Mouse (Mus musculus): ENCODE data around the gene Rtkn. TPM values are rescaled to one million over a fixed set of nuclear protein-coding genes. Genes with fewer than 3 reads are reported as not detected.
A peak's percentile ranks its signal among the peaks of the same experiment; 100 is the strongest.

Gene Rtkn
- polyA plus RNA-seq, 1 experiment, result 97.2 TPM

DNA sequence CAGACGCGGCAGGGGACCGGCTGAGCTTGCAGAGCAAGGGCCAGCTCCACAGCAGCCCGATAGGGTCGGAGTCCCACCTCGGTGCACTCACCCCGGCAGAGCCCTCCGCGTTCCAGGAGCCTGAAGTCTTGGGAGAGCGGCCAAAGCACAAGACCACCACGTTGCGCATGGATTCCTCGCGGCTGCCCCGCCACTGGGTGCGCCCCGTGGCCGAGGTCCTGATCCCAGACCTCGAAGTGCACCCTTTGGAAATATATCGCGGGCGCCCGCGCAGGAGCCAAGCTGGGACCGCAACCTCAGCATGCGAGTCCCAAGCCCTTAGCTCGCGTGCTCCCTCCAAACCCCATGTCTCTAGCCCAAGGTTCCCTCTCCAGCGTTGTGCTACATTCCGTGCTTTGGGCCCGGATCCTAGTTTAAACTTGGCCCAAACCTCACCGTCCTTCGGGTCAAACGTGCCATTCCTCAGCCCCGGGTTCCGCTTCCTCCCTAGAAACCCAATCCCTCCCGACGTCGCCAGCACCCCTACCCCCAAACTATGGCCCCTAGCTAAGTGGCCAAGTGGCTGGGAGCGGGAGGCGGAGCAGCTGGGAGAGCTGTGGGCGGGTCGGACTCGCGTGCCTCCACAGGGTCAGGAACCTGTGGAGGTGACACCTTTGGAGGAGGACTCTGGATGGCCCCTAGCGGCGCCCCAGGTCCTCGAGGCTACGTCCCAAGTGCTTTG, 26.8 kb downstream of the Rtkn start:
- Histone ChIP-seq H3K4me3 (replicated peaks; ENCODE audit: insufficient read depth, low read depth, low read length) (peak overlapping the region; percentile 59), H3K27ac (ENCODE audit: insufficient read depth, low read length) (no peak overlapping the region), H3K4me1 (ENCODE audit: control insufficient read depth, insufficient read depth, low read length) (0 out of 2 replicates have a peak, but pooled peaks cover 8% of the 10 kb centered on the region), H3K27me3 (ENCODE audit: control insufficient read depth, insufficient read depth, low read length) (no peaks in the 10 kb centered on the region)
- WGBS, result 1% methylated on average over 49 of the region's 49 CpGs
- TF ChIP-seq POLR2A (IDR thresholded peaks at IDR 0.05; ENCODE audit: borderline replicate concordance, insufficient read depth, low read length), result no peak
- TF ChIP-seq CTCF (IDR thresholded peaks at IDR 0.05; ENCODE audit: borderline replicate concordance, insufficient read depth, low read depth, low read length), result no peak
- DNase-seq, result peak; percentile 30 to 54

DNA sequence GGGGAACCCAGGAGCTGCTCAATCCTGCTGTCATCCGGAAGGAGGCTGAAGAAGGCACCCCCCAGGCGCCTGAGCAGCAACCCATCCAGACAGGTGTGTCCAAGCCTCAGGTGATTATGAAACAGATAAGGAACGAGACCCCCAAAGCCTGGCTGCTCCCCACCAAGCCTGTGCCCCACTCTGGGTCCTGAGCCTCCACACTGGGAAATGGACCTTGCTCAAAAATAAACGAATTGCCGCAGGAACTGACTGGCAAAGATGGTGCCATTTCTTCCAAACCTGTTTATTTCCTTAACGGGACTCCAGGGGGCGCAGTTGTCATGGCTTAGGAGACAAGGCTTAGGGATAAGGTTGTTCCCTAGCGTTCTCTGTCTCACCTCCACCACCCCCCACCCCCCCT, 27.4 kb downstream of the Rtkn start:
- peak; percentile 79 to 81 for DNase-seq

DNA sequence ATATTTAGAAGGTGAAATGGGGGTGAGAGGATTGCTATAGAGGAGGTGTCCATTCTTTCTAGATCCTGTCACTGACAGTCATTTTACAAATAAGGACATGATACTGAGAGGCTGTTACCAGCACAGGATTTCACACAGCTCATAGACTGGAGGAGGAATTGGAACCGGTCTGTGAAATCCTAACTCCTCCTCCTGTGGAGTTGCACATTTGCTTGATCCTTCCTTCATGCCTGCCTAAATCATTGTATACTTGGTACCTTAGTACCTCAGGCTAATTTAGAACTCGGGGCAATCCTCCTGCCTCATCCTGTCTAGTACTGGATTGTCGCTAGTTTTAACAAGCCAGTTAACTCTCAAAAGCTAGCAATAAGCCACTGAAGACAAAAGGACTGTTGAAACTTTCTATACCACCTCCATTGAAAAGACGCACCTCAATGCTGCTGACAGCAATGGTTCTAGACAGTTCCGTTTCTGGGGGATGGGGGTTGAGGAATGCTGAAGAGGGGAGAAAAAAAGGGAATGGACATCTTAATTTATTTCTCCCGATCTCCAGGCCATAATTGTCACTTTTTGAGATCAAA, 29.9 kb downstream of the Rtkn start:
- no peaks in the 10 kb centered on the region for H3K27me3 ChIP-seq (ENCODE audit: control insufficient read depth, insufficient read depth, low read length)
- H3K27ac ChIP-seq (ENCODE audit: insufficient read depth, low read length), result no peak overlapping the region; the same call in 1 of the 2 replicates
- 1% methylated on average over 6 of the region's 6 CpGs for WGBS
- H3K4me3 ChIP-seq (replicated peaks; ENCODE audit: insufficient read depth, low read depth, low read length), result peak overlapping the region; percentile 49
- peaks cover 13% of the 10 kb centered on the region; the same call in 1 of the 2 replicates for H3K4me1 ChIP-seq (ENCODE audit: control insufficient read depth, insufficient read depth, low read length)
- TF ChIP-seq POLR2A (IDR thresholded peaks at IDR 0.05; ENCODE audit: borderline replicate concordance, insufficient read depth, low read length) (no peak), CTCF (IDR thresholded peaks at IDR 0.05; ENCODE audit: borderline replicate concordance, insufficient read depth, low read depth, low read length) (no peak)
- DNase-seq, result no peak

More for the DNA sequence above, 27.4 kb downstream of the Rtkn start:
- 3% methylated on average over 8 of the region's 8 CpGs for WGBS
- TF ChIP-seq CTCF (IDR thresholded peaks at IDR 0.05; ENCODE audit: borderline replicate concordance, insufficient read depth, low read depth, low read length) (peak; percentile 83), POLR2A (IDR thresholded peaks at IDR 0.05; ENCODE audit: borderline replicate concordance, insufficient read depth, low read length) (no peak)
- Histone ChIP-seq H3K27ac (ENCODE audit: insufficient read depth, low read length) (no peak overlapping the region), H3K4me1 (ENCODE audit: control insufficient read depth, insufficient read depth, low read length) (0 out of 2 replicates have a peak, but pooled peaks cover 9% of the 10 kb centered on the region), H3K4me3 (replicated peaks; ENCODE audit: insufficient read depth, low read depth, low read length) (peak overlapping the region; percentile 59), H3K27me3 (ENCODE audit: control insufficient read depth, insufficient read depth, low read length) (no peaks in the 10 kb centered on the region)

DNA sequence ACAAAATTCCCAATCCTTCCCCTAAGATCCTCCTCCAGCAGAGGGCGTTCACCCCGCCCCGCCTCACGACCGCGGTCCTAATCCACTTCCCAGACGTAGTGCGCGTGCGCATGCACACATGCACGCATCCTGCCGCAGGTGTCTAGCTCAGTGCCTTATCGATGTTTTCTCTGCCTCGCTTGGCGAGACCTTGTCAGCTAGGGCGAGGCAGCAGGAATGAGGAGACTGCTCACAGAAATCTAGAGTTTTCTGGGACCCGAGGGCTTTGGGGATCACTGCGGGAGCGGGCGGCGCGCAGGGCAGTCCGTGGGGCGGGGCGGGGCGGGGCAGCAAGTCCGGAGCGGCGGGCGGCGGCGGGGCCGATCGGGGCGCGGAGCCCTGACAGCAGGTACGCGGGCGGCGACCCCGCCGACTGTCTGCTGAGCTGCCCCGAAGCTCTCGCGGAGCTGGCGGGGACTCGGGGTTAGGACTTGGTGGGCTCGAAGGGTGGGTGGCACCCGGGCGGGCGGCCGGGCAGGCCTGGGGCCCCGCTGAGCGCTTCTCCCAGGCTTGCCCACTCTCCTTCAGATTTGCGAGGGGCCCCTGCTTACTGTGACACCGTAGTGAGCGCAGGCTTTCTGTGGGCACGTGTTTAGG, 30.5 kb downstream of the Rtkn start, which contains the start of gene Dctn1:
Gene Dctn1, plus strand, starts transcription at position 314 of the 636 bp plus-strand sequence.
- H3K4me1 ChIP-seq (ENCODE audit: control insufficient read depth, insufficient read depth, low read length), result peaks cover 13% of the 10 kb centered on the region; the same call in 1 of the 2 replicates
- H3K4me3 ChIP-seq (replicated peaks; ENCODE audit: insufficient read depth, low read depth, low read length), result peak within 1 kb of the TSS; percentile 66
- H3K27ac ChIP-seq (ENCODE audit: insufficient read depth, low read length), result peak within 1 kb of the TSS; percentile 84
- under 1% methylated on average over 58 of the region's 58 CpGs for WGBS
- no peaks in the 10 kb centered on the region for H3K27me3 ChIP-seq (ENCODE audit: control insufficient read depth, insufficient read depth, low read length)
- TF ChIP-seq POLR2A (IDR thresholded peaks at IDR 0.05; ENCODE audit: borderline replicate concordance, insufficient read depth, low read length), result peak; percentile 57
- TF ChIP-seq CTCF (IDR thresholded peaks at IDR 0.05; ENCODE audit: borderline replicate concordance, insufficient read depth, low read depth, low read length), result peak; percentile 71; the same call in 1 of the 2 replicates
- DNase-seq, result peak; percentile 94 to 97

DNA sequence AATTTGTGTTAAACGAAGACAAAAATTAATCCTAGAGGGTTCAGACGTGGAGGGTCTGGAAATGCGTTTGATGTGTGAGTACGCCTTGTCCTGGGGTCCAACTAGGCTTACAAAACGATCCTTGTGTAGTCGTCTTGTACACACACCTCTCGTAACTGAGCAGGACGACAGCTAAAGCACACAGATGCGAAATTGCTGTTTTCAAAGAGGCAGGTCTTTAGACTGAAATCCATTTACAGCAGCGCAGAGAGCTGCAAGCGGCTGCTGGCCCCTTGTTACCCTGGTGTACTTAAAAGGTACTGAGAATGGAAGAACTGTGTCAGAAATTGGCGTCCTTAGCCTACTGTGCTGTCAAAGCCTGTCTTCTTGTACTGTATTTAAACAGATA, 31.0 kb downstream of the Rtkn start:
- H3K27ac ChIP-seq (ENCODE audit: insufficient read depth, low read length), result peak overlapping the region; percentile 16; the same call in 1 of the 2 replicates
- no peak for DNase-seq
- H3K4me3 ChIP-seq (replicated peaks; ENCODE audit: insufficient read depth, low read depth, low read length), result peak overlapping the region; percentile 66
- H3K27me3 ChIP-seq (ENCODE audit: control insufficient read depth, insufficient read depth, low read length), result no peaks in the 10 kb centered on the region
- under 1% methylated on average over 12 of the region's 12 CpGs for WGBS
- TF ChIP-seq CTCF (IDR thresholded peaks at IDR 0.05; ENCODE audit: borderline replicate concordance, insufficient read depth, low read depth, low read length), result no peak
- TF ChIP-seq POLR2A (IDR thresholded peaks at IDR 0.05; ENCODE audit: borderline replicate concordance, insufficient read depth, low read length), result no peak
- peaks cover 17% of the 10 kb centered on the region; the same call in 1 of the 2 replicates for H3K4me1 ChIP-seq (ENCODE audit: control insufficient read depth, insufficient read depth, low read length)

DNA sequence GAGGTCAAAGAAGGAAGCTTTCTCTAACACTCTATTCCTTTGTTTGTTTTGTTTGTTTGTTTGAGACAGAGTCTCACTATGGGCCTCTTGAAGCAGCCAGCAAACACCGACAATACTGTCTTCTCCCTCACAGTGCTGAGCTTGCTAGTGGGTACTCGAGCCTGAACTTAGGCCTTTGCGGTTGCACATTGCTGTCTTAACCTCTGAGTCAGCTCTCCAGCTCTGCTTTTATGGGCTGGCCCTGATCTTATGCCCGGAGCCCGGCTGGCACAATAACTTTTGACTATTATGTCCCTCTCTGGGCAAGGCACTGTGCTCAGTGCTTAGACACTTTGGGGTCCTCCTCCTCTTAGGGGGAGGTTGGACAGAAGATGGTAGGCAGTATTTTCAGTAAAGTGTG, 34.6 kb downstream of the Rtkn start:
- H3K4me1 ChIP-seq (ENCODE audit: control insufficient read depth, insufficient read depth, low read length), result peaks cover 28% of the 10 kb centered on the region
- 68% methylated on average over 5 of the region's 5 CpGs for WGBS
- H3K27ac ChIP-seq (ENCODE audit: insufficient read depth, low read length), result no peak overlapping the region
- H3K4me3 ChIP-seq (replicated peaks; ENCODE audit: insufficient read depth, low read depth, low read length), result no peak overlapping the region
- no peaks in the 10 kb centered on the region for H3K27me3 ChIP-seq (ENCODE audit: control insufficient read depth, insufficient read depth, low read length)
- no peak for DNase-seq
- TF ChIP-seq POLR2A (IDR thresholded peaks at IDR 0.05; ENCODE audit: borderline replicate concordance, insufficient read depth, low read length) (no peak), CTCF (IDR thresholded peaks at IDR 0.05; ENCODE audit: borderline replicate concordance, insufficient read depth, low read depth, low read length) (no peak)

DNA sequence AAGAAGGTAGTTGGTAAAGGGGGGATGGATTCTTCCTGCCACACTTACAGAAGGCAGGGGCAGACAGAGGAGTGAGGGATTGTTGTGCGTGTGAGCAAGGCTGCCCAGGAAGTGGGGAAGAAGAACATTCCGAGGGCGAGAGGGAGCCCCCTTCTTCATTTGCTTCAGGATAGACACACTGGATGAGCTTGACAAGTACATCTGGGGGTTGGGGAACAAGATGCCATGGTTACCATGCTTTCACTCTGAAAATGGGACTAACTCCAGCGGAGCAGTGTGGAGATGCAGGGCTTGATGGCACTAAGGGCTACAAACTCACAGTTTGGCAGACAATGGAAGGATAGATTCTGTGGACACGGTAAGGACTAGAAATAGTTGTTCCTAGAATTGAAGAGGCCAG, 35.8 kb downstream of the Rtkn start:
- H3K27ac ChIP-seq (ENCODE audit: insufficient read depth, low read length), result no peak overlapping the region
- peaks cover 32% of the 10 kb centered on the region for H3K4me1 ChIP-seq (ENCODE audit: control insufficient read depth, insufficient read depth, low read length)
- TF ChIP-seq CTCF (IDR thresholded peaks at IDR 0.05; ENCODE audit: borderline replicate concordance, insufficient read depth, low read depth, low read length), result no peak
- no peak for TF ChIP-seq POLR2A (IDR thresholded peaks at IDR 0.05; ENCODE audit: borderline replicate concordance, insufficient read depth, low read length)
- H3K4me3 ChIP-seq (replicated peaks; ENCODE audit: insufficient read depth, low read depth, low read length), result no peak overlapping the region
- no peaks in the 10 kb centered on the region for H3K27me3 ChIP-seq (ENCODE audit: control insufficient read depth, insufficient read depth, low read length)
- DNase-seq, result no peak
- 50% methylated on average over 5 of the region's 5 CpGs for WGBS

Measured in cerebellum, adult 2 months (tissue).